Mouse (Mus musculus): ENCODE data around the gene Znrf2. TPM values are rescaled to one million over a fixed set of nuclear protein-coding genes. Genes with fewer than 3 reads are reported as not detected.

Gene Znrf2
- polyA plus RNA-seq, 1 experiment, result 0.60 TPM

DNA sequence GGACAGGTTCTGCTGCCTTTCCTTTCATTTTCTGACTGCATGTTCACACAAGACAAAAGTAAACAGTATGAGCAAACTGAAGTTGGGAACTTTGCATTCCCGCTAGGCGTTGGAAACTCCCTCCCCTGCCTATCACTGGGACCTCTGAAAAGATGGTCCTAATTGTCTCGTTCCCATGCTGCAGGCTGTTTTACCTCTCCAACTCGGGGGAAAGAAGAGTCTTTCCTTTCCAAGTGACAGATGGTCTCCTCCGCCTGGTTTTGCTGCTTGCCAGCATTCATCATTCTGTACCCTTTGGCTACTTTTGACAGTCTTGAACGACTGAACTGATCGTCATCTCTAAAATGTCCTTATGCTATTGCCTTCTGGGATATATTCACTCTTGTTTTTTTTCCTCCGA, 14.4 kb upstream of the Znrf2 start:
- Histone ChIP-seq H3K27me3 (ENCODE audit: control insufficient read depth) (no peaks in the 10 kb centered on the region), H3K36me3 (ENCODE audit: control insufficient read depth) (no peaks in the 10 kb centered on the region), H3K9me3 (ENCODE audit: control insufficient read depth, low read length) (no peaks in the 10 kb centered on the region), H3K4me3 (replicated peaks) (no peak overlapping the region), H3K4me1 (ENCODE audit: control insufficient read depth) (no peaks in the 10 kb centered on the region)
- TF ChIP-seq GATA1 (IDR thresholded peaks at IDR 0.05; ENCODE audit: low read length) (no peak), TAL1 (IDR thresholded peaks at IDR 0.05; ENCODE audit: low read length) (no peak)

DNA sequence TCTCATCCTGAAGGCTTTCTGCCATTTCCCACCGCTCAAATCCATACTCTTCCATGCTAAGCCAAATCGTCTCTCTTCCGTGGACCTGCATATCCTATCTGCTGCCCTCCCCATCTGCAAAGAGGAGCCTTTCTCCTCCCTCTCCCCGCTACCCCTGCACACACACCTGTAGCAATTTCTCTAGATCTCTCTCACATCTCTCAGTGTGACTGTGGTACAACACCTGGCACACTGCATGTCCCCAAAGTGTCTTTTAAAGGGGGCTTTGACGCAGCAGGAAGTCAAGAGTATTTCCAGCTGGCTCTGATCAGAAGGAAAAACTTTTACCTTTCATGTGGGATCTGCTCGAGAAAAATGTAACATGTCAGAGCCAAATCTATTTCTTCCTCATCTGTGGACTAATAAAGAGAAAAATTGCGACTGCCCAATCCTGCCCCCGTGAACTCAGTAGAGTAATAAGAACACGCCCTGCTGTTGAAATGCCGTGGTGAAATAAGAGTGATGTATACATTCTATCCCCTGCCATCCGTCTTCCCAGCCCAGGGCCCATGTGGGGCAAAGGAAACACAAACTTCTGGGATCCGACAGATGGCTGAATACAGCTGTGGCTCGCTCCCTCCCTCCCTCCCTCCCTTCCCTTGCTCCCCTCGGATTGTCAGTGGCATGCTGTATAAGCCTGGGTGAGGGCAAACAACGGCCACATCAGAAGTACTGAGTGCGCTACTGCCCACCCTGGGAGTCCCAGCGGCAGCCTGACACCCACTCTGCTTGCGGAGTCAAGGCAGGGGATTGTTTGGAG, 12.5 kb upstream of the Znrf2 start:
- Histone ChIP-seq H3K4me1 (ENCODE audit: control insufficient read depth) (no peaks in the 10 kb centered on the region), H3K27me3 (ENCODE audit: control insufficient read depth) (no peaks in the 10 kb centered on the region), H3K9me3 (ENCODE audit: control insufficient read depth, low read length) (no peaks in the 10 kb centered on the region), H3K36me3 (ENCODE audit: control insufficient read depth) (no peaks in the 10 kb centered on the region), H3K4me3 (replicated peaks) (no peak overlapping the region)
- no peak for TF ChIP-seq TAL1 (IDR thresholded peaks at IDR 0.05; ENCODE audit: low read length)

DNA sequence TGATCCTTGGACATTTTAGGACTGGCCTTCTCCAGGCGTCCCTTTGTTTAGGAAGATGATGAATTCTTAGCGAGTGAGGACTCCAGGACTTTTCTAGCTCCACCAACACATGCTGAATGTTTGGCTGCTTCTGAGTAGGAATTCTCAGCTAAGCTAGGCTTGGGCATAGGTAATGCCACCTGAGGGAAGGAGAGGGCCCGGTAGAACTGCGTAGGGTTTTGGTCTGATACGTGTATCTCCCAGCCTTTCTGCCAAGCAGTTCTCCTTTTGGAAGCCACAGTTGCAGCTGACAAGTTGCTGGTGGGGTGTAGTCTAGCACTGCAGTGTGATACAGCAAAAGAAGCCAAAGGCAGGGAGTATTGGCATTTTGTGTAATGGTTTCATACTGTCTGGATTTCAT, 10.9 kb upstream of the Znrf2 start:
- TF ChIP-seq TAL1 (IDR thresholded peaks at IDR 0.05; ENCODE audit: low read length) (no peak), GATA1 (IDR thresholded peaks at IDR 0.05; ENCODE audit: low read length) (no peak)
- no peaks in the 10 kb centered on the region for H3K36me3 ChIP-seq (ENCODE audit: control insufficient read depth)
- H3K4me1 ChIP-seq (ENCODE audit: control insufficient read depth), result no peaks in the 10 kb centered on the region
- H3K27me3 ChIP-seq (ENCODE audit: control insufficient read depth), result no peaks in the 10 kb centered on the region
- no peak overlapping the region for H3K4me3 ChIP-seq (replicated peaks)
- H3K9me3 ChIP-seq (ENCODE audit: control insufficient read depth, low read length), result no peaks in the 10 kb centered on the region

DNA sequence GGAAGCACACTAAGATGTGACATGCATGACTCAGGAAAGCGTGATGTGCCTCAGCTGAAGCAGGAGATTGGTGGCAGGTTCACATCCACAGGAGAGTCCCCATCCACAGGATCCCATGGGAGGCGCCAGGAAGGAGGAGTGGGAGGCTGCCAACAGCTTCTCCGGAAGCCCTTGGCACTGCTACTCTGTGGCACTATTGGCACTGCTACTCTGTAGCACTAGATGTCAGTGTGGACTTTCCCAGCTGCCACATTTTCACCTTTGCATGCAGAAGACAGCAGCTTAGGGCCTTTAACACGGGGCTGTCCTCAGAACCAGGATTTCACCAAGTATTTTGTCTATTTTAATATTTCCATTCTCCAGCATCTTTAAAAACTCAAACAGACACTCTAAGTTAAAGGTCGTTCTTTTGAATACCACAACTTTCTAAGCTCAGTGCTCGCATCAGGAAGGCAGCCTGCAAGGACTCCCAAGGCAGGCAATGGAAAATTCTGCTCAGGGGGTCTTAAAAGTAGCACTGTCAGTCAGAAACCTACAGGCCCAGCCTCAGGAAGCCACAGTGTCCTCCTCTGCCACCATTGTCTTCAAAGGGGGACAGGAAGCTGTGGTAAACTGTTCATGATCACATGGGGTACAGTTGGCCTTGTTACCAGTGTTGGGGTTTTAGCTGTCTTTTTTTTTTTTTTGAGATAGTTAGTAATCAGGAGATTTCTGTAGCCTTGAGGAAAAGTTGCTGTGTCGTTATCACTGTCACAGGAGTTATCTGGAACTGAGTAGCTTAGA, 7.0 kb upstream of the Znrf2 start:
- Histone ChIP-seq H3K36me3 (ENCODE audit: control insufficient read depth) (no peaks in the 10 kb centered on the region), H3K27me3 (ENCODE audit: control insufficient read depth) (no peaks in the 10 kb centered on the region), H3K4me3 (replicated peaks) (no peak overlapping the region), H3K4me1 (ENCODE audit: control insufficient read depth) (no peaks in the 10 kb centered on the region), H3K9me3 (ENCODE audit: control insufficient read depth, low read length) (no peaks in the 10 kb centered on the region)
- TF ChIP-seq GATA1 (IDR thresholded peaks at IDR 0.05; ENCODE audit: low read length), result no peak
- TF ChIP-seq TAL1 (IDR thresholded peaks at IDR 0.05; ENCODE audit: low read length), result no peak

DNA sequence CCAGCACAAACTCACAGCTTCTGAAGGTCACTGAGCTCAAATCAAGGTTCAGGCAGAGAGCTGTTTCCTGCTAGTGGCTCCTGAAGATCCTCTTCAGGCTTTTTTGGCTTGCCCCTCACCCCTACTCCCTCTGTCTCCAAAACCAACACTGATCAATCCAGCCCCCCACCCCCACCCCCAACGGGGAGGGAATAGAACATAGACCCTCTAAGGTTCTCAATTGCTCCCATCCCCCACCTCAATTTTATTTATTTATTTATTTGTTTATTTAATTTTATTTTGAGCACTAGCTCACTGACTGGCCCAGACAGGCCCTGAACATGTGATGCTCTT, 6.4 kb upstream of the Znrf2 start:
- Histone ChIP-seq H3K9me3 (ENCODE audit: control insufficient read depth, low read length) (no peaks in the 10 kb centered on the region), H3K4me3 (replicated peaks) (no peak overlapping the region), H3K36me3 (ENCODE audit: control insufficient read depth) (no peaks in the 10 kb centered on the region), H3K27me3 (ENCODE audit: control insufficient read depth) (no peaks in the 10 kb centered on the region), H3K4me1 (ENCODE audit: control insufficient read depth) (no peaks in the 10 kb centered on the region)
- TF ChIP-seq GATA1 (IDR thresholded peaks at IDR 0.05; ENCODE audit: low read length), result no peak
- no peak for TF ChIP-seq TAL1 (IDR thresholded peaks at IDR 0.05; ENCODE audit: low read length)

DNA sequence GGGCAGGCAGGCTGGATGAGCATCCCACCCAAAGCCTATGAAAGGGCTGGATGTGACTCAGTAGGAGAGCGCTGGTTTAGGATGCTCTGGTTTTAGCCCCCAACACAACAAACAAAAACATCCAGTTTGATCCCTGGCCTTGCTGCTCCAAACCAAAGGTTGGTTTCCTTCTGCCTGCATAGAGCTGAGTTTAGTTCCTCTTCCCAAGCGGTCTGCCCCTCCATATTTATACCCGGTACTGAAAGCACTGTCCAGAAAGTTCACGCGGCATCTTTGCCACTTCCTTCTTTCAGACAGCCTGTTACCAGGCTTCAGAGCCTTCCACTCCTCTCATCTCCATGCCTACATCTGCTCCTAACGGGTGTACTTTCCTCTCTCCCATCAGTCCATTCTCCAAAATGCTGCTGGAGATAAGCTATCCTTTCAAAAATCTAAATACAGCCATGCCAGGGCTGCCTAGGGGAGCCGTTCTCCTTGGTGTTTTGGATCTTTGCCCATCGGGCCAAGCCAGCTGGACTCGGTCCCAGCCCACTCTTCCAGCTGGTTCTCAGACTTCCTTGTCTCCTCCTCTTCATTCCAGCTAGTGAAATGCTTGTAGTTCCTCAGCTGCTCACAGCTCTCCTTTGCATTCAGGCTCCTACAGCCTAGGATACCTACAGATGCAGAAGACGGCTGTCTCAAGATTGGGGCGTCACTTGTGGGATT, 5.0 kb upstream of the Znrf2 start:
- H3K9me3 ChIP-seq (ENCODE audit: control insufficient read depth, low read length), result no peaks in the 10 kb centered on the region
- no peak for TF ChIP-seq TAL1 (IDR thresholded peaks at IDR 0.05; ENCODE audit: low read length)
- TF ChIP-seq GATA1 (IDR thresholded peaks at IDR 0.05; ENCODE audit: low read length), result no peak
- H3K27me3 ChIP-seq (ENCODE audit: control insufficient read depth), result no peaks in the 10 kb centered on the region
- H3K36me3 ChIP-seq (ENCODE audit: control insufficient read depth), result no peaks in the 10 kb centered on the region
- H3K4me3 ChIP-seq (replicated peaks), result no peak overlapping the region
- H3K4me1 ChIP-seq (ENCODE audit: control insufficient read depth), result peaks cover 12% of the 10 kb centered on the region

DNA sequence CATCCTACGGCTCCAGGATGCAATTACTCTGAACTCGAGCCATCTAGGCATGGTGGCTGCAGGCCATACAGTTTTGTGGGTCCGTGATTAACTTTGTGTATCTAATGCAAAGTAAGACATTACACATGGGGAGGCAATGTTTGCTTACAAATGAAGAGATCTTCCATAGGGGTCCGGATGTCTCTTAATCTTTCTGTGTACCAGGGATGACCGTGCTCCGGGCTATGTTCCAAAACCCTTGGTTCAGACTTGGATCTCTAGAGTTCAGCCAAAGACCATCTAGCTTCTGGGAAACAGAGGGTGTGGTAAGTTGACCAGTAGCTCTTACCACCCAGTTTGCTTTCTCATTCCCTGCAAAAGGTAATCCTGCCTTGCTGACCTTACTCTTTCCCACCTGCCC, 4.4 kb upstream of the Znrf2 start:
- Histone ChIP-seq H3K27me3 (ENCODE audit: control insufficient read depth) (no peaks in the 10 kb centered on the region), H3K9me3 (ENCODE audit: control insufficient read depth, low read length) (no peaks in the 10 kb centered on the region), H3K4me1 (ENCODE audit: control insufficient read depth) (peaks cover 14% of the 10 kb centered on the region), H3K4me3 (replicated peaks) (no peak overlapping the region), H3K36me3 (ENCODE audit: control insufficient read depth) (no peaks in the 10 kb centered on the region)
- TF ChIP-seq GATA1 (IDR thresholded peaks at IDR 0.05; ENCODE audit: low read length), result no peak
- TF ChIP-seq TAL1 (IDR thresholded peaks at IDR 0.05; ENCODE audit: low read length), result no peak

DNA sequence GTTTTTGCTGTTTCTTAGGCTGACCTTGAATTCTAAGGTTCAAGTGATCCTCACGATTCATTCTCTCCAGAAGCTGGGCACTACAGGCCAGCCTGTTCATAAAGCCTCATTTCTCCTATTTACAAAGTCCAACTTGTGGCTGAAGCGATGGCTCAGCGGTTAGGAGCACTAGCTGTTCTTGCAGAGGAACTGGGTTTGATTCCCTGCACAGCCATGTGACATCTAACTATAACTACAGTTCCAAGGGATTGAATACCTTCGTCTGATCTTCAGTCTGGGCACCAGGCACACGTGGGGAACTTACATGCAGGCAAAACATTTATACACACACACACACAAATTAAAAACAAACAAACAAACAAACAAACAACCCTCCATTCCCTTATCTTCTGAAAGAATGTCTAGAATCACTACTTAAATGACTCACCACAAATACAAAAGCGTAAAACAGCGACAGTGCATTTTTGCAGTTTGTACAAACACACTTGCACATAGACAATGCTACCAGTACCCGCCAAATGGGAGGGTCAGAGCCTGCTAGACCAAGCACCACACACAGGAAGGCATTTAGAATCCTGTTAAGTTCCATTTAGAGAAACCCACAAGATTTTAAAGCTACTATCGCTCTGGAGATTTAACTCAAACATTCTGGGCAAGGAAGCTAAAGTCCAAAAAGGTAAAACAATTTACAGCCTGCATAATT, 1.1 kb upstream of the Znrf2 start:
- no peaks in the 10 kb centered on the region for H3K9me3 ChIP-seq (ENCODE audit: control insufficient read depth, low read length)
- H3K4me1 ChIP-seq (ENCODE audit: control insufficient read depth), result peaks cover 43% of the 10 kb centered on the region
- peak overlapping the region; percentile 84 for H3K4me3 ChIP-seq (replicated peaks)
- no peaks in the 10 kb centered on the region for H3K36me3 ChIP-seq (ENCODE audit: control insufficient read depth)
- TF ChIP-seq GATA1 (IDR thresholded peaks at IDR 0.05; ENCODE audit: low read length) (no peak), TAL1 (IDR thresholded peaks at IDR 0.05; ENCODE audit: low read length) (no peak)
- H3K27me3 ChIP-seq (ENCODE audit: control insufficient read depth), result no peaks in the 10 kb centered on the region
